Mouse (Mus musculus) megakaryocyte, adult 5-6 weeks (primary cell): ENCODE data around the gene Magea2. TPM values are rescaled to one million over a fixed set of nuclear protein-coding genes. Genes with fewer than 3 reads are reported as not detected.
A peak's percentile ranks its signal among the peaks of the same experiment; 100 is the strongest.
"Not testable (repeated sequence)": the region's sequence is repeated elsewhere in the genome, so short reads cannot be mapped to it uniquely, and the experiment has no call there.

Source experiments
- ATAC-seq: 2 replicates; pipeline ENCODE4 v1.8.0; 2016; ENCODE audit warnings: mild to moderate bottlenecking, inconsistent platforms; ENCODE audit not compliant: poor library complexity, severe bottlenecking
- total RNA-seq, 2 experiments: library from RNA; stranded (forward) in 1 of 2; stranded (reverse) in 1 of 2; fragments of 153-499, 151-499 nt in 1 of 2; fragments of 221-1000, 200-1000 nt in 1 of 2; gene quantifications; 2 replicates each; pipeline versions ENCODE4 v1.2.3 to v1.2.4; 2015 to 2017

Gene Magea2
- total RNA-seq (2015) (not detected in 2 replicates), total RNA-seq (2017) (not detected in 2 replicates)

GRCm38 (mm10) chrX:155093566-155093965 is at the start of gene Magea2:
Magea2 (minus strand) TSS chrX:155093666.
- not testable (repeated sequence) for ATAC-seq

- not testable (repeated sequence) for ATAC-seq
Observed at GRCm38 (mm10) chrX:155128312-155128711, 34.8 kb upstream of the Magea2 start, which contains the start of gene Cldn34b2. Cldn34b2 (minus strand) TSS chrX:155128412.

- 0 out of 2 replicates have a peak, but pooled peaks have one; percentile 12 for ATAC-seq
Observed at GRCm38 (mm10) chrX:155098024-155098423, 4.6 kb upstream of the Magea2 start.

GRCm38 (mm10) chrX:155089693-155090092 is 3.8 kb downstream of the Magea2 start, which contains the start of gene Magea1:
Magea1 (minus strand) TSS chrX:155089793.
- not testable (repeated sequence) for ATAC-seq

GRCm38 (mm10) chrX:155063045-155063444 is 30.4 kb downstream of the Magea2 start, which contains the start of gene Magea5:
Magea5 (minus strand) TSS chrX:155063145.
- ATAC-seq, result not testable (repeated sequence)

- not testable (repeated sequence) for ATAC-seq
Observed at GRCm38 (mm10) chrX:154995750-154996149, 97.7 kb downstream of the Magea2 start, which contains the start of gene Magea8. Magea8 (minus strand) TSS chrX:154995850.

Other genes with a start within 250 kb of the Magea2 start
- gene Cldn34b1, start 203.4 kb downstream of the Magea2 start, total RNA-seq (2015), result not detected in 2 replicates
- not detected in 2 replicates for gene Cldn34b1, start 203.4 kb downstream of the Magea2 start, total RNA-seq (2017)
- gene Magea6, start 157.7 kb downstream of the Magea2 start, total RNA-seq (2015), result not detected in 2 replicates
- not detected in 2 replicates for gene Magea6, start 157.7 kb downstream of the Magea2 start, total RNA-seq (2017)
- gene Magea3, start 144.2 kb downstream of the Magea2 start, total RNA-seq (2015), result not detected in 2 replicates
- not detected in 2 replicates for gene Magea3, start 144.2 kb downstream of the Magea2 start, total RNA-seq (2017)
- not detected in 2 replicates for gene Magea8, start 97.8 kb downstream of the Magea2 start, total RNA-seq (2015)
- not detected in 2 replicates for gene Magea8, start 97.8 kb downstream of the Magea2 start, total RNA-seq (2017)
- not detected in 2 replicates for gene Magea5, start 30.5 kb downstream of the Magea2 start, total RNA-seq (2015)
- not detected in 2 replicates for gene Magea5, start 30.5 kb downstream of the Magea2 start, total RNA-seq (2017)
- not detected in 2 replicates for gene Magea1, start 3.9 kb downstream of the Magea2 start, total RNA-seq (2015)
- not detected in 2 replicates for gene Magea1, start 3.9 kb downstream of the Magea2 start, total RNA-seq (2017)
- not detected in 2 replicates for gene Cldn34b2, start 34.7 kb upstream of the Magea2 start, total RNA-seq (2015)
- gene Cldn34b2, start 34.7 kb upstream of the Magea2 start, total RNA-seq (2017), result not detected in 2 replicates
- gene Sat1, start 122.8 kb upstream of the Magea2 start, total RNA-seq (2015), result 801 and 834 TPM in 2 replicates
- 703 and 873 TPM in 2 replicates for gene Sat1, start 122.8 kb upstream of the Magea2 start, total RNA-seq (2017)
- gene Acot9, start 168.8 kb upstream of the Magea2 start, total RNA-seq (2015), result 105 and 124 TPM in 2 replicates
- gene Acot9, start 168.8 kb upstream of the Magea2 start, total RNA-seq (2017), result 109 and 111 TPM in 2 replicates
- 124 and 167 TPM in 2 replicates for gene Prdx4, start 247.1 kb upstream of the Magea2 start, total RNA-seq (2015)
- gene Prdx4, start 247.1 kb upstream of the Magea2 start, total RNA-seq (2017), result 122 and 137 TPM in 2 replicates